Mouse (Mus musculus) heart, adult 18-20 months (tissue): Measurements from ENCODE around the gene B3gnt9. TPM values are rescaled to one million over a fixed set of nuclear protein-coding genes. Genes with fewer than 3 reads are reported as not detected.
"Not testable (repeated sequence)": the region's sequence is repeated elsewhere in the genome, so short reads cannot be mapped to it uniquely, and the experiment has no call there.

ENCODE experiments used
- DNase-seq, 2 experiments: peaks; one replicate each; pipeline ENCODE4 v3.0.0; 2021 to 2022; ENCODE audit warnings: mixed read lengths in 1 of 2
- total RNA-seq, 2 experiments: library from RNA; stranded (reverse); gene quantifications; 2 replicates each; pipeline ENCODE4 v1.2.3; 2021

The B3gnt9 gene
- total RNA-seq, 2 experiments from 2014 or later = 3.3 TPM

GRCm38 (mm10) chr8:105258911-105259720 lies 4.2 kb upstream of the B3gnt9 start:
- no peak for DNase-seq

GRCm38 (mm10) chr8:105257318-105258114 lies 2.6 kb upstream of the B3gnt9 start:
- DNase-seq = no peak

GRCm38 (mm10) chr8:105254152-105254965 lies 594 bp downstream of the B3gnt9 start:
- peak; percentile 91 to 94 for DNase-seq

DNA sequence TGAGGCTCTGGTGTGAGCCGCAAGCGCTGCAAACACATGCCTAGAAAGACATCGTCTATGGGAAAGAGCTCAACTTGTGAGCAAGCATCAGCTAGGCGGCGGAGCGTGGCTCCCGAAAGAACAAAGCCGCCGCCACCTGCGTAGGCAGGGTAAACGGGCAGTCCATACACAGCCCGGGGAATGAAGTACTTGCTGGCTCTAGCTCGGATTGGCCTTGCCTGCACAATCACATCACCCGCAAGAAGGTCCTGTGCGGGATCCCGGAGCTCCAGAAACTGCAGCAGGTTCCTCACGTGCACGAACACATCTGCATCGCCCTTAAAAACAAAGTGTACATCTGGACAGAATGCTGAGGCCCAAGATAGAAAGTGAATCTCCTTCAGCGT lies 1.2 kb downstream of the B3gnt9 start:
- no peak for DNase-seq

- DNase-seq = no peak
Measured at GRCm38 (mm10) chr8:105252680-105253537, 2.0 kb downstream of the B3gnt9 start.

DNA sequence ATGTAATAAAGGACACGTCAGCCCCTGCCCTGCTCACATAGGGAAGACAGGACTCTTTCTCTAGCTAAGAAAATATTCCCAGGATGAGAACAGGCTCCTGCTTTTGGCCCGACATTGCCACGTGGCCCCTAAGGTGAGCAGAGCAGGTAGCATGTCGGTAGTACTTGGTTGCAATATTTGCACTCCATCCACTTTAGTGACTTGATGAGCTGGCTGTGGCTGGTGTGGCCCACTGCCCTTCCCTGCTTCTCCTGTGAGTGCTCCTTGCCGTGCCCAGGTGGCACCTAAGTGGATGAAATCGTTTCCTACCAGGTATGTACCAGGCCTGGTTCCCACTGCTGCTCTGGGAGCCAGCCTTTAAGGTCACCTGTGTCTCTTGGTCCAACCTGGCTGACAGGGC lies 3.0 kb downstream of the B3gnt9 start:
- DNase-seq = no peak

DNA sequence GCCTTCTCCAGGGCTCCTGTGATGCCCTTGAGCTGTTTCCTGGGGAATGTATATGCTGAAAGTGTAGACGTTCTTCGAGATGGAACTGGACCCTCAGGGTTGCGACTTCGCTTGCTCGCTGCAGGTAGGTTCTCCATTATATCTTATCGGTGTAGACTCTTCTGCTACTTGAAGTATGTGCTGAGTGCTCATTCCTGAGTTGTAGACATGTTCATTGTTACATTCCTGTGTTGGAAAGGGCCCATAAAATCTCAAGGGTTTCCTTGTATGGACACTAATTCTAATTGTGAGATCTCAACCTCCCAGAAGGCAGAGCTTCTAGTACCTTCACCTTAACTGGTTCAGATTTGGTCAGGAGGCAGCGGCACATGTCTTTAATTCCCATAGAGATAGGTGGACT lies 13.9 kb downstream of the B3gnt9 start:
- DNase-seq = no peak

DNA sequence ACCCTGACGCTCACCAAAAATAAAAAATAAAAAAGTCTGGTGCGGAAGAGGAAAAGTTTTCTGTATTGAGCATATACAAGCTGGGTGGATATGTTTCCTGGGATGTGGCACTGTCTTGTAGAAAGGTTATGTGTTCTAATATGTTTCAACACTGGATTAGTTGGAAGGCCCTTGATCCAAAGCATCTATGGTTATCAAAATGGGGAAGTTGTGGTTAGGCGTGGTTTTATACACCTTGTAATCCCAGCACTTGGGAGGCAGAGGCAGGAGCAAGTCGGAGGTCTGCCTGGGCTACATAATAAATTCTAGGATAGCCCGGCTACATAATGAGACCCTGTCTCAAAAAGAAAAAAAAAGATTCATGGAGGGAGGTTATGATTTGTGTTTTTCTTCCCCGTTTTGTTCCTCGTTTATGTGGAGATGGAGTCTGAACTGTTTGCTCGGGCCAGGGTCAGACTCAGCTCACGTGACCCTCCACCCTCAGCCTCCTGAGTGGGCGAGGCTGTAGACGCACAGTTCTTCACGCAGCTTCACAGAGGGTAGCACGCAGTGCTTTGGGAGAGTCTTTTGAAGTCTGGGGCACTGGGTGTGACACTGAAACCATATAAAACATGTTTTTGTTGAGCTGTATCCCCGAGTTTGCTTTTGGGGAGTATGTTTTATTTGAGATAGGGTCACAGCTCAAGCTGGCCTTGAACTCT lies 17.4 kb downstream of the B3gnt9 start:
- no peak for DNase-seq

DNA sequence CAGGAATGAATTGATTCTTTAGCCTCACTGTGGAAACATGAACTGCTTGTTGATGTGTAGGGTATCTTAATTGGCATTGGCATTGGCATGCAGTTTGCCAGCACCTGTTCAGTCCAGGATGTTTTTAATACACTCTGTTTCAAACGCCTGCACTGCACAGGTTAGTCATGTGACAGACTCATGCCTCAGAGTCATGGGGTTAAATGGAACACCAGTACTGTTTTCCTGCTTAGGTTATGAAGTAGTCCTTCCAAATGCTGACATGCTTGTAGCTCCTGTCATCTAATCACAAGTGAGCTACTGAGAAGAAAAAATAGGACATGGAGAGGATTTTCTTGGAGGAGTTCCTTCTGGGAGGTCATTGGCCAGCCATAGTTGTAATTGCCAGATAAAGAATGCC lies 19.7 kb downstream of the B3gnt9 start:
- DNase-seq = no peak

GRCm38 (mm10) chr8:105233126-105233935 lies 21.6 kb downstream of the B3gnt9 start:
- no peak for DNase-seq

DNA sequence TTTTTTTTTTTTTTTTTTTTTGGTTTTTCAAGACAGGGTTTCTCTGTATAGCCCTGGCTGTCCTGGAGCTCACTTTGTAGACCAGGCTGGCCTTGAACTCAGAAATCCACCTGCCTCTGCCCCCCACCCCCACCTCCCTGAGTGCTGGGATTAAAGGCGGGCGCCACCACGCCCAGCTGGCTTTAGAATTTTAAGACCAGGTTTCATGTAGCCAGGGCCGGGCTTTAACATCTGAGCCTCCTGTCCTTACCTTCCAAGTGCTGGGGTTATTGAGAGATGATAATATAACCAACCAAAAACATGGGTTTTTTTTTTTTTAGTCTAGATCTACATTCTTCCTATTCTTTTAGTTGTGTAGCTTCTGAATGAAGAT lies 22.6 kb downstream of the B3gnt9 start:
- DNase-seq = not testable (repeated sequence)

- DNase-seq = no peak
Measured at GRCm38 (mm10) chr8:105231503-105232320, 23.2 kb downstream of the B3gnt9 start.

GRCm38 (mm10) chr8:105225917-105226316 lies 29.0 kb downstream of the B3gnt9 start:
- no peak for DNase-seq

GRCm38 (mm10) chr8:105225272-105225593 lies 29.7 kb downstream of the B3gnt9 start:
- no peak for DNase-seq

DNA sequence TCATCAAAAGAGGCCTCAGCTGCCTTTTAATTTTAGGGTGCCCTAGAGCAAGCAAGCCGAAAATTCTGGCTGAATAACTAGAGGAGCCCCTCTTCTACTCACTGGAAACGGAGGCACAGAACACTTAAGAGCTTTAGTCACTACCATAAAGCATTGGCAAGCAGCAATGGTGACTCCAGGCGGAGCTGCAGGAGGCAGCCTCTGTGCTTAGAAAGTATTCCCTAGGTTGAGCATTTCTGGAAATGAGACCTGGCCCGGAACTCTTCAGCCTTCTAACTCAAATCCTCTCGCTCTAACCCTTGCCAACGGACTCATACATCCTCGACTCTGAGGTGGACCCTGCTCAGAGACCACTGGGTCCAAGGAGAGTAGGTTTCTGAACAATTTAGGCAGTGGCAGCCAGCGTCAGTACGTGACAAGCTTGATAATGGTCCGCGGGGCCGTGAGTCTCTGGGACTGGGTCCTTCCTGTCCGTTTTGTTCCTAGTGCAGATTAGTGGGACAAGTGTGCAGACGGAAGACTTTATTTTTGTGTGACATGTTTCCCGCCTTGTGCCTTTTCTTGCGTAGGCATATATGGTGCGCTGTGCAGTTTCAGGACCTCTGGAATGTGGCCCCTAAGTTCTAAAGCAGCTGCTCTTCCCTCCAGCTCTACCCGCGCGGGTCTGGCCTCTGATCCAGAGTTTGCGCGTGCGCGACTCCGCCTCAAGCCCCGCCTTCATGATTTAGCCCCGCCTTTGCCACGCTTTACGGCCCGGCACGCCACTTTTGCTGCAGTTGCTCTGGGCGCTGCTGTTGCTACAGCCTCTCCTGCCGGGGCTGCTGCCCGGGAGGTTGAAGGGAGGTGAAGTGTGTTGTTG lies 30.3 kb downstream of the B3gnt9 start, which contains the start of gene D230025D16Rik:
Gene D230025D16Rik (plus strand): TSS at position 733 of the 859 bp plus-strand sequence.
- DNase-seq = peak; percentile 96 to 98

DNA sequence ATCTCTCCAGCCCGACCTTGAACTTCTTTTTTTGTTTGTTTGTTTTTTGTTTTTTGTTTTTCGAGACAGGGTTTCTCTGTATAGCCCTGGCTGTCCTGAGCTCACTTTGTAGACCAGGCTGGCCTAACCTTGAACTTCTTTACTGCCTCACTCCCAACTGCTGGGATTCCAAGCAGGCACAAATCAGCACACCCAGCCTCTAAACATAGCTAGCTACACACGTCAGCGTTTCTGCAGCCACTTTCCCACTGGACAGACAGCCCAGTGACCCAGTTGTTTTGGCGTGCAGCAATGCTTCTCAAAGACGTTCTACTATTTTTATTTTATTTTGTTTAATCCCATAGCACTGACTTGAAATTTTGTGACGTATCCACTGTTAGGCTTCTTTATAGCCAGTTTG lies 31.1 kb downstream of the B3gnt9 start:
- peak; percentile 21 to 30 for DNase-seq

GRCm38 (mm10) chr8:105217926-105218522 lies 36.9 kb downstream of the B3gnt9 start:
- peak; percentile 24 to 69 for DNase-seq

GRCm38 (mm10) chr8:105214104-105214503 lies 40.8 kb downstream of the B3gnt9 start:
- DNase-seq = no peak
